Mouse (Mus musculus) myocyte (in vitro differentiated cells): ENCODE data around the gene Col9a2. TPM values are rescaled to one million over a fixed set of nuclear protein-coding genes. Genes with fewer than 3 reads are reported as not detected.
A peak's percentile ranks its signal among the peaks of the same experiment; 100 is the strongest.

Experiments
- H3K27me3 ChIP-seq: one replicate; pipeline ENCODE4 v1.6.1; 2011; ENCODE audit not compliant: control insufficient read depth, insufficient read depth, insufficient read length
- H3K36me3 ChIP-seq: one replicate; pipeline ENCODE4 v1.6.1; 2011; ENCODE audit not compliant: control insufficient read depth, insufficient read depth
- H3K4me2 ChIP-seq: one replicate; pipeline ENCODE4 v1.6.1; 2011; ENCODE audit warnings: low read depth, control low read depth
- H3K4me3 ChIP-seq: one replicate; pipeline ENCODE4 v1.5.1; 2011; ENCODE audit warnings: mild to moderate bottlenecking, control low read depth, moderate library complexity
- H3K79me2 ChIP-seq: one replicate; pipeline ENCODE4 v1.6.1; 2011; ENCODE audit not compliant: control insufficient read depth, insufficient read depth
- H3ac ChIP-seq: one replicate; pipeline ENCODE4 v1.6.1; 2011; ENCODE audit not compliant: control insufficient read depth, insufficient read length
- CEBPB ChIP-seq: IDR thresholded peaks from 2 replicates; pipeline ENCODE4 v1.6.1; 2011; ENCODE audit warnings: mild to moderate bottlenecking, moderate library complexity; ENCODE audit not compliant: poor library complexity, insufficient read depth, severe bottlenecking
- E2F4 ChIP-seq: IDR thresholded peaks from one replicate; pipeline ENCODE4 v1.6.1; 2011; ENCODE audit warnings: mild to moderate bottlenecking, control low read depth, moderate library complexity; ENCODE audit not compliant: insufficient read depth
- MAX ChIP-seq: IDR thresholded peaks from one replicate; pipeline ENCODE4 v1.6.1; 2011; ENCODE audit warnings: low read depth, mild to moderate bottlenecking, control low read depth
- MYOD1 ChIP-seq, 3 experiments: IDR thresholded peaks; one replicate each; pipeline ENCODE4 v1.6.1; 2011; ENCODE audit warnings: control low read depth in 2 of 3, low read depth in 2 of 3, mild to moderate bottlenecking in 2 of 3, moderate library complexity in 1 of 3; ENCODE audit not compliant: insufficient read length in 2 of 3, control insufficient read depth in 1 of 3
- MYOG ChIP-seq, 3 experiments: IDR thresholded peaks; one replicate each; pipeline ENCODE4 v1.6.1; 2011; ENCODE audit warnings: control low read depth in 2 of 3, low read depth in 2 of 3, mild to moderate bottlenecking in 2 of 3; ENCODE audit not compliant: insufficient read length in 2 of 3, control insufficient read depth in 1 of 3, insufficient read depth in 1 of 3
- POLR2A ChIP-seq: IDR thresholded peaks from one replicate; pipeline ENCODE4 v1.6.1; 2011; ENCODE audit warnings: low read depth, mild to moderate bottlenecking, control low read depth, moderate library complexity; ENCODE audit not compliant: insufficient read length
- POLR2AphosphoS2 ChIP-seq: IDR thresholded peaks from one replicate; pipeline ENCODE4 v1.6.1; 2011; ENCODE audit warnings: low read depth, control low read depth; ENCODE audit not compliant: insufficient read length
- REST ChIP-seq: IDR thresholded peaks from one replicate; pipeline ENCODE4 v1.6.1; 2011; ENCODE audit warnings: mild to moderate bottlenecking, control low read depth, moderate library complexity; ENCODE audit not compliant: insufficient read depth, insufficient read length
- SRF ChIP-seq: IDR thresholded peaks from one replicate; pipeline ENCODE4 v1.6.1; 2011; ENCODE audit warnings: low read depth; ENCODE audit not compliant: control insufficient read depth, insufficient read length
- TCF12 ChIP-seq: IDR thresholded peaks from one replicate; pipeline ENCODE4 v1.6.1; 2011; ENCODE audit warnings: mild to moderate bottlenecking, control low read depth; ENCODE audit not compliant: poor library complexity, insufficient read depth, severe bottlenecking
- TCF3 ChIP-seq: IDR thresholded peaks from one replicate; pipeline ENCODE4 v1.6.1; 2011; ENCODE audit warnings: low read depth, control low read depth; ENCODE audit not compliant: insufficient read length
- USF1 ChIP-seq: IDR thresholded peaks from one replicate; pipeline ENCODE4 v1.6.1; 2011; ENCODE audit warnings: low read depth, mild to moderate bottlenecking, control low read depth, moderate library complexity
- polyA plus RNA-seq: library from polyadenylated mRNA; unstranded; fragments of >200 nt; fragmentation: generic; extraction: Trizol; gene quantifications from one replicate; pipeline ENCODE4 v1.2.1, GENCODE M21; 2012; ENCODE audit warnings: missing spikeins

Col9a2 gene
- polyA plus RNA-seq, 1 experiment, result not detected

DNA sequence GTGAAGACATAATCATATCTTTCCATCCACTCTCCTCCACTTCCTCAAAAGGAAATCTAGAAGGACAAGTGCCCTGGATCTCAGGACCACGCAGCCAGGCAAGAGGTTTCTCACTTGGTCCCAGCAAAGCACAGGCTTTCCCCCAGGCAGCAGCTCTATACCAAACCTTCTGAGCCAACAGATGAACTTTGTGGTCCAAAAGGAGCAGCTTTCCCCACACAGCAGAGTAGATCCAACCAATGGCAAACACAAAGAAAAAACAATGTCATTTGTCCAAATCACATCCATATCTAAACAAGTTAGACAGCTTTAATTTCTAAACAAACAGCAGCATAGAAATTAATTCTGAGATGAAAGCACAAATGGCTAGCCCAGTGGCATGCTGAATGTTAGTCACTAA, 37.5 kb upstream of the Col9a2 start:
- H3ac ChIP-seq, result no peak overlapping the region
- no peak overlapping the region for H3K4me3 ChIP-seq
- H3K79me2 ChIP-seq, result peaks cover 44% of the 10 kb centered on the region
- no peaks in the 10 kb centered on the region for H3K27me3 ChIP-seq
- no peaks in the 10 kb centered on the region for H3K36me3 ChIP-seq
- TF ChIP-seq E2F4, result no peak
- TF ChIP-seq CEBPB, result no peak
- TF ChIP-seq TCF3, result no peak
- TF ChIP-seq USF1, result no peak
- no peak for TF ChIP-seq MAX
- peak overlapping the region; percentile 69 for H3K4me2 ChIP-seq

GRCm38 (mm10) chr4:121002400-121003171, 36.6 kb upstream of the Col9a2 start:
- Histone ChIP-seq H3K79me2 (peaks cover 44% of the 10 kb centered on the region), H3K4me3 (no peak overlapping the region), H3K4me2 (peak overlapping the region; percentile 69), H3K27me3 (no peaks in the 10 kb centered on the region), H3ac (no peak overlapping the region), H3K36me3 (no peaks in the 10 kb centered on the region)
- peak in 1 of 3 experiments; percentile 51 for TF ChIP-seq MYOD1 (IDR thresholded peaks at IDR 0.05; ENCODE audit: control insufficient read depth in 1 of 3, insufficient read length in 2 of 3, low read depth in 2 of 3)
- peak; percentile 42; the same call in 1 of the 2 replicates for TF ChIP-seq CEBPB
- TF ChIP-seq TCF3, result no peak
- TF ChIP-seq TCF12, result no peak
- no peak for TF ChIP-seq MYOG (IDR thresholded peaks at IDR 0.05; ENCODE audit: control insufficient read depth in 1 of 3, insufficient read depth in 1 of 3, insufficient read length in 2 of 3, low read depth in 2 of 3)
- no peak for TF ChIP-seq E2F4
- TF ChIP-seq POLR2A, result no peak
- TF ChIP-seq POLR2AphosphoS2, result no peak
- no peak for TF ChIP-seq SRF

GRCm38 (mm10) chr4:121003611-121004091, 35.5 kb upstream of the Col9a2 start:
- H3K36me3 ChIP-seq, result no peaks in the 10 kb centered on the region
- H3ac ChIP-seq, result no peak overlapping the region
- no peak overlapping the region for H3K4me3 ChIP-seq
- peaks cover 45% of the 10 kb centered on the region for H3K79me2 ChIP-seq
- H3K4me2 ChIP-seq, result peak overlapping the region; percentile 69
- no peaks in the 10 kb centered on the region for H3K27me3 ChIP-seq
- no peak for TF ChIP-seq REST
- TF ChIP-seq CEBPB, result no peak
- TF ChIP-seq TCF12, result no peak
- TF ChIP-seq MAX, result no peak

GRCm38 (mm10) chr4:121004679-121005078, 34.5 kb upstream of the Col9a2 start:
- no peak overlapping the region for H3ac ChIP-seq
- no peaks in the 10 kb centered on the region for H3K27me3 ChIP-seq
- no peak overlapping the region for H3K4me2 ChIP-seq
- peaks cover 56% of the 10 kb centered on the region for H3K79me2 ChIP-seq
- no peak overlapping the region for H3K4me3 ChIP-seq
- no peak for TF ChIP-seq MYOG (IDR thresholded peaks at IDR 0.05; ENCODE audit: control insufficient read depth in 1 of 3, insufficient read depth in 1 of 3, insufficient read length in 2 of 3, low read depth in 2 of 3)
- no peak for TF ChIP-seq MAX
- no peak for TF ChIP-seq REST
- TF ChIP-seq CEBPB, result no peak
- no peak for TF ChIP-seq TCF3
- TF ChIP-seq E2F4, result no peak
- TF ChIP-seq POLR2A, result no peak
- no peak for TF ChIP-seq SRF
- no peak for TF ChIP-seq POLR2AphosphoS2
- no peak for TF ChIP-seq TCF12
- no peak for TF ChIP-seq MYOD1 (IDR thresholded peaks at IDR 0.05; ENCODE audit: control insufficient read depth in 1 of 3, insufficient read length in 2 of 3, low read depth in 2 of 3)
- TF ChIP-seq USF1, result no peak
- H3K36me3 ChIP-seq, result no peaks in the 10 kb centered on the region

DNA sequence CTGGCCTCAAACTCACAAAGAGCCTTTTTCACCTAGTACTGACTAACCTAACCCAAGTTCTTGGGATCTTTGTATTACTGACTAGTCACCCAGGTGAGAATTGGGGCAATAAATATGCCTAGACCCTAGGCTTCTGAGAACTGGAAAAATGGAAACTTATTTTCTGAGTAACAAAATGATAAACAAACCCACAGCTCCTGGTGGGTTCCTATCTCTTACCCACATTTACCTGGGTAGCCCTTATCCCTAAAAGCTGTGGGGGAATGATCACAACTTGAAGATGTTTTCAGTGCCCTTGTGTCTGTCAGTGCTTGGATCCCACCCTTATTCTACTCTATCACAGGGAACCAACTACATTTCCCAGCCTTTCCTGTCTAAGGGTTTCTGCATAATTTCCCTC, 32.2 kb upstream of the Col9a2 start:
- Histone ChIP-seq H3ac (no peak overlapping the region), H3K36me3 (no peaks in the 10 kb centered on the region), H3K79me2 (peaks cover 46% of the 10 kb centered on the region), H3K4me2 (no peak overlapping the region), H3K27me3 (no peaks in the 10 kb centered on the region), H3K4me3 (no peak overlapping the region)
- TF ChIP-seq TCF12 (no peak), MYOG (IDR thresholded peaks at IDR 0.05; ENCODE audit: control insufficient read depth in 1 of 3, insufficient read depth in 1 of 3, insufficient read length in 2 of 3, low read depth in 2 of 3) (no peak), SRF (no peak), MAX (no peak), E2F4 (no peak), USF1 (no peak), CEBPB (no peak), POLR2AphosphoS2 (no peak)
